Mouse (Mus musculus): ENCODE data around the gene Gm39566.
"Not testable (repeated sequence)": the region's sequence is repeated elsewhere in the genome, so short reads cannot be mapped to it uniquely, and the experiment has no call there.

Gm39566 gene

DNA sequence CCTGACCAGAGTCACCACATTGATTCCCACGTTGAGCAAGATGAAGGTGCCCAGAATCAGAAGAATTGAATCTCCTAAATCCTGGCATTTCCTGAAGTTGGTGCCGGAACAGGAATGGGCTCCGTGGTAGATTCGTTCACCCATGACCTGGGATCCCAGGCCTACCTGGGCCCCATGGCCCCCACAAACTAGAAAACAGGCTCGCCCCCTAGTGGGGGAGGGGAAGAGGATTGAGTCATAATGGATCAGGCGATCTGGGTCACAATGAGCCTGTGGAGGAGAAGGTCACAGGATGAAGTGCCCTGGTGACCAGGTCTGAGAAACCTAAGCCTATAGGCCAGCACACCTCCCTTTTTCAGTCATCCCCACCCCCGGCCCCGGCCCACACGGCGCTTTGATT lies at the start of gene Gm39566:
TSS of gene Gm39566 (minus strand) at position 144 of the 400 bp plus-strand sequence.
- no peak for DNase-seq (ENCODE audit: low read depth, low spot score)

DNA sequence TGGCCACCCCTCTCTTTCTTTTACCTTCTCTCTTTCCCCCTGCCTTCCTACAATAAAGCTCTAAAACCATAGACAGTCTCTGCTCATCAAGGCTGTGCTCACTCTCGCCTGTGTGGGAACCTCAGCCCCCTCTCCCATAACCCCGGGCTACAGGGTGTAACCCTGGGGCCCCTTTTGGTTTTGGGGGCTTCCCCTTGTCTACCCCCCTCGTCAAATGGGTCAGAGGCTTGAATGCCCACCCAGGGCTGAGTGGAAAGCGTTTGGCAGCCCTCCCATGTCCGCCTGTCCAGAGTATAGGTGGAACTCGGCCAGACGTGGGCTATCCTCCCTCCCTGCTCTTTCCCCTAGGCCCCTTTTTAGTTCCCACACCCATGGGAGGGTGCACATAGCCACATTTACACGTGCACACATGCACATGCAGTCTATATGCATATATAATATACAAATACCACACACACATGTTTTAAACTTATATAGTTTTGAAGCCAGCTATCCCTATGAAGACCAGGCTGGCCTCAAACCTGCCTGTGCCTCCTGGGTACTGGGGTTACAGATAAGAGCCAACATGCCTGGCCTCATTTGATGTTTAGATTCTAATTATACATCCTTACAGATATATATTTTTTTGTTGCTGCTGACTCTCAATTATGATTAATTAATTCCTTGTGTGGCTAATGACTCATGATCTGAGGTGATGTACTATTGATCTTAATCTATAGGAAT lies 49.2 kb upstream of the Gm39566 start:
- no peak for DNase-seq (ENCODE audit: low read depth, low spot score)

DNA sequence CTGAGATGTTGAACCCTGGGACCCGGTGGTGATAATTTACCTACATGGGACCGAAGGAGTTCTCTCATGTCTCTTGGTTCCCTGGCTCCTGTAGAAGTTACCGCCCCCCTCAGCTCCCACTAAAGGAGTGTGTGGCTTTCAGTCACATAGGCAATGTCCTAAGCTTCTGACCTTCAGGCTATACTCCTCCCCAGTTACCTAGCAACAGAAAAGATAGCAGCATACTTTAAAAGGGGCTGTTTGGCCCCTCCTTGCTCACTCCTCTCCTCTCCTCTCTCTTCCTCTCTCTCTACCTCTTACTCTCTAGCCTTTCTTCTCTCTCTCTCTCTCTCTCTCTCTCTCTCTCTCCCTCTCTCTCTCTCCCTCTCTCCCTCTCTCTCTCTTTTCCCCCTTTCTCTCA lies 48.6 kb upstream of the Gm39566 start:
- not testable (repeated sequence) for DNase-seq (ENCODE audit: low read depth, low spot score)

DNA sequence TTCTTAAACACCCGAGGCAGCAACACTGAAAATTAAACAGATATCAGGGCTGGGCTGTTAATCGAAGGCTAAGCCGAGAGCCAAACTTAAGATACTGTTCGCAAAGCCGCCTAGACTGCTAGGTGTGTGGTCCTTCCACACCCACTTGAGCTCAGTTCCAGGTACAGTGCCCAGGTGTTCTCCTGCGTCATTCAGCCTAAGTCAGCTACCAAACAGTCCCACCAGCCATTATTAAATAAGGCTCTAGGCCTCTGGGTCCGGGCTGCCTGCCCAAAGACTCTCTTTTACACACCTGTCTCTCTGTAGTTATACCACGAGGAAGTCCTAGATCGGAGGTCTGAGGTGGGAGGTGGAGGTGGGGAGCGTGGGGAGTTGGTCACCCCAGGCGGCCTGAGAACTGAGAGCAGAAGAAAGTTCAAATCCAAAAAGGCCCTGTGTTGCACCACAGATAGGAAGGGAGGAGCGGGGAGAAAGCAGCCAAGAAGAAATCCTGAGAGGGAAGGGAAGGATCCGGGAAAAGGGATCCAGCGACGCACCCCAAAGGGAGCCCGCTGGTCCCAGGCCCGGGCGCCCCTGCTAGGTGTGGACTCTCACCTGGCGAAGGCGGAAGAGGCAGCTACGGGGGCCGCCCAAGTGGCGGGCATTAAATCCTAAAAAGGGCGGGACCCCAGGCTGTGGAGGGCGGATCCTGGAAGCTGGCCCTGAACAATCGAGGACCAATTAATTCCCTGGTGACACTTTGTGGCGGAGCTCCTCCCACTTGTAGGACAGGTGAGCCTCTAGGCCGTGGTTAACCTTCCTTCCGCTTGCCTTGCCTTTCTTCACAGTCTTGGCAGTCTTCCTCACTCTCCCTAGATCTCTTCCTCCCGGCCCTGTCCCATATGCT lies 43.3 kb upstream of the Gm39566 start, which contains the start of gene Tnk1:
TSS of gene Tnk1 (minus strand) at position 618 of the 886 bp plus-strand sequence.
- no peak for DNase-seq (ENCODE audit: low read depth, low spot score)

DNA sequence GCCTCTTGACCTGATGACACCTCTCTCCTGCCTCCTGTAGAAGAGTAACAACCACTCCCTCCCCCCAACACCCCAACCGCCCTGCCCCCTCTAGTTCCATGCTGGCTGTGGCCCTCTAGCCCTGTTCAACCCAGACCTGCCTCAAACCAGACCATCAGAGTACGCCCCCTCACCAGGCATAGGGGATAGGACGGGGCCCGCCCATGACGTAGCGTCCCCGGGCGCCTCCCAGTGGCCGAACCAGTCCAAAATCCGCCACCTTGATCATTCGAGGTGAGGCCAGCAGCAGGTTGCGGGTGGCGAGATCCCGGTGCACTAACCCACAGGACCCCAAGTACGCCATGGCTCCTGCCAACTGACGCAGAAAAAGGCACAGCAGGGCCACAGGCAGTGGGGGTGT lies 40.2 kb upstream of the Gm39566 start:
- peak; percentile 51 for DNase-seq (ENCODE audit: low read depth, low spot score)

DNA sequence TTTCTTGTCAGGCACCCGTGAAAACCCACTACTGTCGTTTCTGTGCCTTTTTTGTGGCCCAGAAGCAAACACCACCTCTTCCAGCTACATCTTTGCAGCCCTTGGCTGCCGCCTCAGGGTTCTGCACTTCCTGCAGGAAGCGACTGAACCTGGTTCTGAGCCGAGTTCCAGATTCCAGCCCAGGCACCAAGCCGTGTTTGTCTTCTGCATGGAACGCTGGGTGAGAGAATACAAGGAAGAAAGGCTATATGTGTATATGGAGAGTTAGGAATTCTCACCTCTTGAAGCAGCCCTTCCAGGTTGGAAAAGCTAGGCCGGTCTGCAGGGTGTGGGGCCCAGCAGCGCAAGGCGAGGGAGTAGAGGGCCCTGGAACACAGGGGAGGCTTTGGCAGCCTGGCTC lies 39.6 kb upstream of the Gm39566 start:
- no peak for DNase-seq (ENCODE audit: low read depth, low spot score)

DNA sequence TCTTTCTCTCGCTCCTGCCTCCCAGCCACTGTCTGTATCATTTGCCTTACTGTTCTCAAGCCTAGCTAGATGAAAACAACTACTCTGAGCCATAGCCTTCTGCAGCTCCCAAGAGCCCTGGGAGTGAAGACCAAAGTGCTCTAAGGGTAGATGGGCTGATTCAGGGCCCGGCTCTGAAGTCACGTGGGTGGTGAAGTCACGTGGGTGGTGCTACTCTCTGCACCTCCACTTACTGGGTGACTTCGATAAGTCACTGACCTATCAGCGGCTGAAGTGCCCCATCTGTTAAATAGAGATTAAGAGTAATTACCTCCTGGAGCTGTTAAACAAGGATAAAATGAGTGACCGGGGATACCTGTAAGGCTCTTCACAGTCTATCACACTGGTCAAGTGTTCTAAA lies 38.9 kb upstream of the Gm39566 start:
- peak; percentile 26 for DNase-seq (ENCODE audit: low read depth, low spot score)

DNA sequence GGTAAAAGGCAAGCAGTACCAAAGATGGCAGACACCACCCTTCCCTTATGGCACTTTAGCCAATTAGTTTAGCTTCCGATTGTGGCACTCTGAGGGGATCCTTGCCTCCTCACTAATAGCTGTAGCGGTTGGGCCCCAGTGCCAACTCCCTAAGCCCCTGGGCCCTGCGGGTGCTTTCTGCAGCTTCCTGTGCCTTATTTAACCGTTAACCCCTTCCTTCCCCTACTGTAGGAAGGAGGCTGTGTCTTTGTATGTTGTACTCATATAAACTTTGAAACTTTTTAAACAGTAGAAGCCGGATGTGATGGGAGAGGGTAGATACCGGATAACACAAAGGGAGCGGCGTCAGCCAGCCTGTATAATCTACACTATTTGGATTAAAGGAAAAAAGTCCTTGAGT lies 35.7 kb upstream of the Gm39566 start:
- DNase-seq (ENCODE audit: low read depth, low spot score): no peak

DNA sequence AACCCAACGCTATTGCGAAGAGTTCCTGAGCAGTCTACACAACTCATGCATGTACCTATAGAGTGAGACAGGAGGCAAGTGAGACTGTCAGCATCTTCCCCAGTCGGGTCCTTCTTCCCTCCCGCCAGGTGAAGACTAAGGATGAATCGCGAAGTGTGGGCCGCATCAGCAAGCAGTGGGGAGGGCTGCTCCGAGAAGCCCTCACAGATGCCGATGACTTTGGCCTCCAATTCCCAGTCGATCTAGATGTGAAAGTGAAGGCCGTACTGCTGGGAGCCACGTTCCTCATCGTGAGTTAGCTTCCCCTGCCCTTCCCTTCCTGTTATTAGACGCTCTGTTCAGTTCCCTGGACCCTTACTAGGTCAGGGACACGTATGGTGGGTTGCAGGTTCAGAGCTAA lies 34.8 kb upstream of the Gm39566 start:
- DNase-seq (ENCODE audit: low read depth, low spot score): no peak

DNA sequence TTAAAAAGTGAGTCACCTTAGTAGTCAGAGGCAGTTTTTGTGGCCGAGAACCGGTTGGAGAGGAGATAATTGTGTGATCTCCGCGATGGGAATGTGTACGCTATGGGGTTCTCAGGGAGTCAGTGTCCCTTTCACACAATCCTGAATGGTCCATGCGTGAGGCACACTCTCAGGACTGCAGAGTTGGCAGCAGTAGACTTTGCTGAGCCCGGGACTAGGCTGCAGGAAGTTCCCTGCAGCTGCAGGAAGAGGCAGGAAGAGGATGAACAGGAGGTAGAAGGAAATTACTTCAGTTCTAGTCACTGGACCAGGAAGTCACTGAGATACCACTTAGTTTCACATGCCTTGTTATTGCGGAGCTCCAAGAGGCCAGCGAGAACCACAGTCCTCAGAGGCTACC lies 34.0 kb upstream of the Gm39566 start:
- no peak for DNase-seq (ENCODE audit: low read depth, low spot score)

DNA sequence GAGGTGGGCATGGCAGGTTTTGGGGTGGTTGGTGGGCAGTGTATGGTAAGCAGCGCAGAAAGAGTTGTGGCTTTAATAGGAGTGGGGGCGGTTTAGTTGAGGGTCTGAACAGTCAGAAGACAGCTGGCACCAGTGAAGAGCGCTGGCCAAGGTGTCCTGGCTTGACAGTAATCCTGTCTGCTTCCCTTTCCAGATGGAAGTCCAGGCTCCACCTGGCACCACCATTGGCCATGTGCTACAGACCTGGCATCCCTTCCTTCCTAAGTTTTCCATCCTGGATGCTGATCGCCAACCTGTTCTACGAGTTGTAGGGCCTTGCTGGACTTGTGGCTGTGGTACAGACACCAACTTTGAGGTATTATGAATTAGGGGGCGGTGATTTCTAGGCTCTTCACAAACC lies 32.9 kb upstream of the Gm39566 start:
- DNase-seq (ENCODE audit: low read depth, low spot score): no peak

DNA sequence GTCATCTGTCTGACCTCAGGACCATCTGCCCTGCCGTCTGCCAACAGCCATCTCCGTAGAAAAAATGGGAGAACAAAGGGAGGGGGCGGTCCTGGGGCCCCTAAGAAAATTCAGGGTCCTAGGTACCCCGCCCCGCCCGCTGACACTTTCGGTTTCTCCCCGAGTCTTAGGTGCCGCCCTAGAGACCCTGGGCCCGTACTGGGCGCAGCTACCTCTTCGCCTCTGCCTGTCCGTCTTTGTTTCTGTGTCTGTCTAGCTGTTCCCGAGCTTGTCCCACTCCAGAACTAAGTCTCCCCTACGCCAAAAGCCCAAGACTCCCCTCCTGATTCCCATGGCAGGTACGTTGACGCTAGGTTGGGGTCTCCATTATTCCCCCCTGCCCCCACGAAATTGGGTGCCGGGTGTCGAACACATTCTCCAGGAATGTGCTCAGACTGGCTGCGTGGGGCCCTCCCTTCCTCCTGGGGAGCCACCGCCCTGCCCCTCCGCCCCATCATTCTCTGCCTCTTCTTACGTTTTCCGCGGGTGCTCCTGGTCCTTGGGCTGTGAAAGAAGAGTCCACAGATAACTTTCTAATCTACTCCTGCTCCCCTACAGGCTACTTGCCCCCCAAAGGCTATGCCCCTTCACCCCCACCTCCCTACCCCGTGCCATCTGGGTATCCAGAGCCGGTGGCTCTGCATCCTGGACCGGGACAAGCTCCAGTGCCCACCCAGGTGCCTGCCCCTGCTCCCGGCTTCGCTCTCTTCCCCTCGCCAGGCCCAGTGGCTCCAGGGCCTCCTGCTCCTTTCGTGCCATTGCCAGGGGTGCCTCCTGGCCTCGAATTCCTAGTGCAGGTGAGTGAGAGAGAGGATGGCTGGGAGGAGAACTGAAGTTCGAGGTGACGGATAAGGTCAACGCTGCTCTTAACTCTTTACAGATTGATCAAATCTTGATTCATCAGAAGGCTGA lies 31.9 kb upstream of the Gm39566 start:
- peak; percentile 80 for DNase-seq (ENCODE audit: low read depth, low spot score)

DNA sequence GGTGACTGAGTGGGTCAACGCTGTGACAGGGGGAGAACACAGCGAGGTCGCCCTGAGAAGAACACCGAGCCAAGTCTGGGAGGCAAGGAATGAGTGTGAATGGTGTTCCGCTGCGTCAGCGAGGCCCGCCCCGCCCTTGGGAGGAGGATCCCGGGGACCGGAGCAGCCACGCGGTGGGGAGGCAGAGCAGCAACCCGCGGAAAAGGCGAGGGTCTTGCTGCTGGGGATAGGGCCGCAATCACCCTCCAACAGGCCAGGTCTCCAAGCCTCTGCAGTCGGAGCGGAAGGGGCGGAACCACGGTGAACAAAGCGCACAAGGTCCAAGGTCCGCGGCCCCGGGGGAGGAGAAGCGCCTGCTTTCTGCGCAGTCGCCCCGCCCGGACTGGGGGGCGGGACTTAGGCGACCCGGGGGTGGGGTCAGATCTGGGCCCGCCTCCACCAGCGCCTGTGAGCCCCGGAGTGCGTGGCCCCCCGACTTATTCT lies 31.1 kb upstream of the Gm39566 start, which contains the start of gene Plscr3:
TSS of gene Plscr3 (plus strand) at position 179 of the 483 bp plus-strand sequence.
- DNase-seq (ENCODE audit: low read depth, low spot score): peak; percentile 88

DNA sequence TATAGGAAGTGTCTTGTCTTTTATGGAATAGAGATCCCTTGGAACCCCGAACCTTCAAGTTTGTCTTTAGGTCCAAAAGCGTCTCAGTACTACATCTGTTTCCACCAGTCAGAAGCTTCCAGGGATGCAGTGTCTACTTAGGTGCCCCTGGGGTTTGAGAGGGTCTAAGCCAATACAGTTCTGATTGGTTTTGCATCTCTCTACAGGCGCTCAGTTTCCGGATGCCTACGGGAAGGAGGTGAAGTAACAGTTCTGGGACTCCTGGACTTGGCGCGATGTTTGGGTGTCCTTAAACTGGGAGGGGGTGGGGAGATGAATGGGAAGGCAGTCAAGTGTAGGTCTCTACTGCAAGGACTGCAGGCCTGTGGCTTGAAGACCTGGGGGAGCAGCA lies 23.6 kb upstream of the Gm39566 start:
- DNase-seq (ENCODE audit: low read depth, low spot score): no peak

DNA sequence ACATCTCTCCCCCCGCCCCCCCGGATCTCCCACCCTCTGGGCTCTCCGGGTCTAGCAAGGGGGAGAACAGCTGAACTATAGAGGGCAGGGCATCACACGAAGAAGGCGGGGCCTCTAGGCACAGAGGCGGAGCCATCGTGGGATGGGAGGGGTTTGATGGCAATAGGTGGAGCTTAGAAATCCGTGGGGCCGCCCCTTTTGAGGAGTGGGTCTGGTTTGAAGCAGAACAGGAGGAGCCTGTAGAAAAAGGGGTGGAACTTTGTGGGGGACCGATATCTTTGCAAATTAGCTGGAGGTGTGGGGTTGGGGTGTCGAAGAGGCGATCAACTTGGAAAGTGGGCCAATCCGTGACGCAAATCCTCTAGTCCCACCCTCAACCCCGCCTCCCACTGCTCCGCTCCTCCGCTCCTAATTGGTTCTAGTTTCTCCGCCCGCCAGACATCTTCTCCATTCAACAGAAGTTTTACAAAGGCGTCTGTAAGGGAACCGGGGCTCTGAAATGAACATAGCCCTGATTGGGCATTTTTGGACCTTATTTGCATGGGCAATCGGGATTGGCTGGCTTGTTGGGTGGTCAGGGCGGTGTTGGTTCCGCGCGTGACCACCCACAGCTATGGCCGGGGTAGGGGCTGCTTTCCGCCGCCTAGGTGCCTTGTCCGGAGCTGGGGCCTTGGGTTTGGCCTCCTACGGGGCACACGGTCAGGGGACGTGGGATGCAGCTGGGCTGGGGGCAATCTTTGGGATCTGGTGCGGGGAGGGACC lies 23.0 kb upstream of the Gm39566 start, which contains the start of gene Tmem256:
TSS of gene Tmem256 (plus strand) at position 563 of the 762 bp plus-strand sequence.
- DNase-seq (ENCODE audit: low read depth, low spot score): peak; percentile 96

DNA sequence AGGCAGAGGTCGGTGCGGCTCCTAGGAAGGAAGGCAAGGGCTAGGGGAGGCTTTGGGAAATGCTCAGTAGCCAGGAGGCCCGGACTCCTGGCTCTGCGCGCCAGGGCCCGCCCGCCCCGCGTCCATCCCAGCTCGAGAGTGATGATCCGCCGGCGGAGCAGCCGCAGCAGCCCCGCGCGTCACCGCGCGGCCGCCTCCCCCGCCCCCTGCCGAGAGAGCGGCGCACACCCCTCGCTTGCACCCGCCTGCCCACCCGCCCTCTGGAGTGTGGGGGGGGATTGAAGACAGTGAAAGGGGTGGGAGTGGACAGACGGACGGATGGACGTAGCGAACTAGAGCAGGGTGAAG lies 22.5 kb upstream of the Gm39566 start, which contains the start of gene Nlgn2:
TSS of gene Nlgn2 (minus strand) at position 181 of the 348 bp plus-strand sequence.
- peak; percentile 86 for DNase-seq (ENCODE audit: low read depth, low spot score)

DNA sequence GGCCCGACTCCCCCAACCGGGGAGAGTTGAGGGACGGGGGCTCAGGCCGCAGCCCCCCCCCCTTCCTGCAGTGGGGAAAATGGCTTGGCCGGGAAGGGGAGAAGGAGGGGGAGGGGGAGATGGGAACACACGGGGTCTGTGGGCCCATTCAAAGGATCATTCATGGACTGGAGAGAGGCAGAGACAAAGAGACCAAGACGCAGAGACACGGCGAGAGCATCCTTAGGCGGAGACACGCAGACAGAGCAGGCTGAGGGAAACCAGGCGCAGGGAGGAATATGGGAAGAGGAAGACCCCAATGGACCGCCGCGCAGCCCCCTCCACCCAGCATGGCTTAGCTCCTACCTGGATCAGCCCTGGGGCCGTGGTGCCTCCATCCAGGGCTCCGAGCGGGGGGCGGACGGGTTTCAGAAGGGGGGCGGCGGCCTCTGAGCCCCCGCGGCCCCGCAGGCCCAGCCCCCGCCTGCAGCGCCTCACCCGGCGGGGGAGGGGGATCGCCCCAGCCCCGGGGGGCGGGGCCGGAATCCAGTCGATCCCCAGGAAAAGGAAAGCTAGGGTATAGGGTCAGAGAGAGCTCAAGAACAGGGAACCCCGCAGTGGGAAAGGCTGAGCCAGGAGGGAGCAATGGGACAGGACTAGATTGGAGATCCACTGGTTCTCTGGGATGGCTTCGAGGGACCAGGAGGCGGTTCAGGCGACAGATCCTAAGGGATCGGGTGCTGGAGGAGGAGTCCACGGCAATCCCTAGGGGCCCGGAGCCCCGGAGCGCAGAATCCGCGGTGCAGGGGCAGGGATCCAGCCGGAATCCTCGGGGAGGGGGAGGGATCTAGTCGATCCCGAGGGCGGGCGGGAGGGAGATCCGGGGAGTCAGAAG lies 21.8 kb upstream of the Gm39566 start:
- peak; percentile 44 for DNase-seq (ENCODE audit: low read depth, low spot score)

DNA sequence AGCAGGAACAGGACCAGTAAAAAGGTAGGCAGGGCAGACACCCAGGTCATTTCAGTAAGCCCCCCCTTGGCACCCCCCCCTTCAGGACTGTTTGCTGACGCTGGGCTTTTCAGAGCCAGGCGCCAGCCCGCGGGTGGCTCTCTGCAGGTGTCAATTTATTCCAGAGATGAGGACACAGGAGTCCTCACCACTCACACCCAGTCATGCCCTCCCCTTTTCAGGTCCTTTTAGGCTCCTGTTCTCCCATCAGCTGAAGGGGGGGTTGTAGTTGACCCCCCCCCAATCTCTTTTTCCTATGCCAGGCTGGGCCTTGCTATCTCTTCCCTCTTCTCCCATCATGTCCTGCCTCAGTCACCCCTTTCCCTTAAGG lies 20.9 kb upstream of the Gm39566 start:
- peak; percentile 38 for DNase-seq (ENCODE audit: low read depth, low spot score)

DNA sequence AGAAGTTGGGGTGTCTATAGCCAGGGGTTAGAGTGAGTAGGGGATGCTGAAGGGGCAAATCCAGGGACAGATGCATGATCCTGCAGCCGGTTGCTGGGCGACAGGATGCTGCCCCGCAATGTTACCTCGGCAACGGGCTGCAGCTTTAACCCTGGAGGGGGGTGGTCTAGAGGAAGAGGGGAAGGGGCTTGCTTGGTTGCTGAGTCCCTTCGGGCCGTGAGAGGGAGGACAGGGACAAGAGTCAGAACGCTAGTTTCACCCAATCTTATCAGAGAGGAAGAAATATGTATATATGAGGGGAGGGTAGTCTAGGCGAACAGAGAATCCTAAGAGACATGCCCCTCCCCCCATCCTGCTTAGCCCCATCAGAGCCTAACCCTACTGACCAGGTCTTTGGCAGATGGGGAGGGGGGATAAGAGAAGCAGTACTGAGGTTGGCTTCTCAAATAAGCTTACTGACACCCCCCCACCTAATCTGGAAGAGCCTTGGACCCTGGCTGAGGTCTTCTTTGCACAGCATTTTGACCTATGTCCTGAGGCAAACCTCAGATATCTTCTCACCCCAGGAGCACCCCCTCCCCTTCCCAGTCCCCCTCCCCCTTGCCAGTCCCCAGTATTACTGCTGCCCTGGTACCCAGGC lies 20.3 kb upstream of the Gm39566 start:
- no peak for DNase-seq (ENCODE audit: low read depth, low spot score)

Measured in CD4-positive helper T cell, adult 2 months (primary cell).